Mouse (Mus musculus) frontal cortex, adult (tissue): ENCODE measurements at regions not wholly inside any gene's neighbourhood (a gene's known extent, or its start where the extent isn't known, plus 50 kb on each side); places are given as distances from the start of the nearest gene placed in this dataset.

Source experiments
- ATAC-seq: cut with Nextera tagmentation; 2 replicates; pipeline ENCODE4 v1.9.2; 2017; ENCODE audit warnings: mild to moderate bottlenecking, moderate library complexity, mixed read lengths; ENCODE audit not compliant: low TSS enrichment

DNA sequence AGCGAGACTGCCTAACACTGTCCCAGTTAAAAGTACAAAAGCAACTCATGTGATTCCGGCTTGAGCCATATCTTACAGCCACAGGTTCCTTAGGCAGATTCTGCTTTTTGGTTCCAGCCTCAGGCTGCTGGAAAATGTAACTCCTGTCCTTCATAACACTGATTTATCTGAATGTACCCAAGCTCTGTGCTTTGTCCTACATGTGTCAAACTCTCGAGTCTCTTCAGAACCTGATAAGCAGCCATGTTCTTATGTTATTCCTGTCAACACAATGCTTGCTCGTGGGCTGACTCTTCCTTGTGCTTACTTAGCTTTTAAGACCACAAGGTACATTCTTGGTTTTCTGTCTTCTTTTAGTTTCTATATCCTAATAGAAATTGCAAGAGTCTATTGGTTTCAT lies 556.3 kb downstream of the Adgrl2 start:
- no peak for ATAC-seq

- ATAC-seq = no peak
These were observed 561.1 kb downstream of the Adgrl2 start for GRCm38 (mm10) chr3:148429012-148429865.

GRCm38 (mm10) chr3:148424089-148424488 lies 566.3 kb downstream of the Adgrl2 start:
- ATAC-seq = no peak

DNA sequence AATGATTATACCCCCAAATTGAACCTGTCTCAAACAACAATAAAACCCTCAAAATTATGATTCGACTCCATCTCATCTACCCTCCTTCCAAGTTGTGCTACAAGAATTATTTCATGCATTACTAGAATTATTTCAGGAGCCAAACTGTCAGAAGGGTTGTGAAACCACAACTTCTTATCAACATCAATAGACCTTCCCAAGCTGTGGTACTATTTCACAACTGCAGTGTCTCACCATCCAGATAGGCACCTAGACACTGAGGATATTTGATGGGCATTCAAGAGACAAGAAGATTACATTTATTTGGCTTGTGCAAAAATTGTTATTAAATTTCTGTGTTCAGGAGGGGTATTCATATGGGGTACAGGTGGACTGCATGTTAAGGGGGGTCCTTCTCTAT lies 567.0 kb downstream of the Adgrl2 start:
- ATAC-seq = no peak

DNA sequence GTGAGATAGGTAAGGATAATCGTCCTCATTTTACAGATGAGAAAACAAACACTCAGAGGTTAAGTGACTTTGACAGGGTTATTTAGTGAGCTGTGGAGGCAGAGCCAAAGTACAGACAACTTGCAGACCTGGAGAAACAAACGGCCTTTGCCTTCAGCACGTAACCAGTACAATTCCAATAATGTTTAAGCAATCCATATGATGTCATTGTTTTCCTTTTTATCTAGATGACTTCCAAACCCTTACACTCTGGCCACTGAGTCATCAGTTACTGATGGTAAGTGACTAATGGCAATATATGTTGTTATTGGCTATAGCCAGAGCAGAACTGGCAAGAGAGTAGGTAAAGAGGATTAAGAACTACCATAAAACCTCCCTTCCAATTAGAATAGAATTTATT lies 567.6 kb downstream of the Adgrl2 start:
- ATAC-seq = no peak

DNA sequence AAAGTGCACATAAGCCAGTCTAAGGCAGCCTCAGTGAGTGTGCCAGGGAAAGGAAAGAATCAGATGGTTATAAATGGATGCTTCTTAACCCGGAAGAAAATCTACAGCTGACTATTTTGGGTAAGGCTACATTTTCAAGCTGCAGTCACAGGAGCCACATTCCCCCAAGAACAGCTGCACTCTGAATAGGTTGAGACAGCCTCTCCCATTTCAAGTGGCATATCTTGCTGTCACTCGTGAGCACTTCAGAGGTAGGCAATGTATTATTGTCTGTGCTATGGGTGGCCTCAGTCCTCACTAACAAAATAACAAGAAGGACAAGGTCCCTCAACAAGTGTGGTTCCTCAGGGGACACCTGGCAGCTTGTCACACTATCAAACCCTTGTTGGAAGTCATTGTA lies 568.1 kb downstream of the Adgrl2 start:
- ATAC-seq = no peak

- ATAC-seq = no peak
These were observed 570.1 kb downstream of the Adgrl2 start for GRCm38 (mm10) chr3:148420303-148420702.

- ATAC-seq = no peak
These were observed 570.8 kb downstream of the Adgrl2 start for GRCm38 (mm10) chr3:148419462-148420074.

DNA sequence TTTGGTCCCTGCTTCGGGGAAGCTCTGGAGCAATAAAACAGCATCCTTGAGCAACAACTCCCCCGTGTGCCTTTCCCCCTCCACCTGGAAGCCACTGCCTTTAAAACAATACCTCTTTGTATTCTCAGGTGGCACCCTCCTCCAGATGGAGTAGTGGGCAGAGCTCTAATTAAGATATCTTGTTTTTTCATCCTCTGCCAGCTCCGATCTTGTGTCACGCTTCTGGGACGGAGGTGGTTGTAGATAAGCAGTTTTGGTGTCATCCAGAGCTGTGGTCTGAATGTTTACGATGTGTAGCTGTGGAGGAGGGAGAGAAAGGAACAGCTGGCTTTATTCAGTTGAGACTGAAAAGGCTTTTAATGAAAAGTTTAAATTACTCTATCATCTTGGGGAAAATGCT lies 572.3 kb downstream of the Adgrl2 start:
- no peak for ATAC-seq

GRCm38 (mm10) chr3:148415443-148415842 lies 574.9 kb downstream of the Adgrl2 start:
- ATAC-seq = no peak

DNA sequence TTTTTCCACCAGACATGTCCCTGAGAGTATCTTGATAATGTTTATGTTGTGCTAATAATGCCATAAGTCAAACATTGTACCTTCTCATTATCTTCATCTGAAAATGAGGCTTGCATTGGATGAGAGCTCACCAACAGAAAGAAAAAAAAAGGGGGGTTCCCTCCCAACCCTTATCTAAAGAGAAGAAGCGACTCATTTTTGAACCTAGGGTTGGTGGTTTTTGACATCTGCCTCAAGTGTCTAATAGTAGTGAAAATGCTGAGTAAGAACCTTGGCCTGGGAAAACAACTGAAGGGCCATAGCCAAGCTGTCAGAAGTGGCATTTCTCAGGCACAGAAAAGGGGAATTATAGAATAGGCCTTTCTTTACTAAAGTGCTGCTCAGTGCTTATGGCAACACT lies 577.3 kb downstream of the Adgrl2 start:
- ATAC-seq = no peak

DNA sequence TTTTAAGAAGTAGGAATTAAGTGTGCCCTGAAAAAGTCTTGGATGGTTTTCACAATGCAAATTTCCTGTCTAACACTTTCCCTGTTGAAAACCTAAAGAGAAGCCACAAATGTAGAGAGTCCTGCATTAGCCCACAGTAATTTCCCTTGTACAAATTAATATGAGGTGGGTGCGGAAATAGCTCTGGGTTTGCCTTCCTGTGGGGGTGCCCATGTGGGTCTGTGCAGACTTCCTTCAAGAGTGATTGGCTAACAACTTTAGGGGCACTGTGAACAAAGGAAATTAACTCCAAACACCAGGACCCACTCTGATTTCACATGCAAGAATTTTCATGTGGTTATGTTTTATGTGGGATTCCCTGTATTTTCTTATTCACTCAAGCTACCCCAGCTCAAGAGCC lies 578.2 kb downstream of the Adgrl2 start:
- ATAC-seq = no peak

DNA sequence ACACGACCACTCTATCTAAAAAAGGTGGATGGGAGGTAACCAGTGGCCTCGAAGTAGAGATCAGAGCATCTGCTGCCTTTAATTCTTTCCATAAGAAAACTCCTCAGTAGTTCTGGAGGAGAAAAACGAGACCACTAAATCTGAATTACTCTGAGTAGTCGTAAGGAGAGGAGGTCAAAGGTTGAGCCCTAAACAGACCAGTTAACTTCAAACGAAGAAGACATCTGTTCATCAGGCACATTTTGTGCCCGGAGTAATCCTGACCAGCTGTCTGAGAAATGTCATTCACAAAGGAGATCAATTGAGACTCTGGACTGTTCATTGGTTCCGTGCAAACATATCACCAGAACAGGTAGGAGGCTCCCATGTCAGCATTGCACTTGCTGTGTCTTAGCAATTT lies 592.0 kb downstream of the Adgrl2 start:
- no peak for ATAC-seq

DNA sequence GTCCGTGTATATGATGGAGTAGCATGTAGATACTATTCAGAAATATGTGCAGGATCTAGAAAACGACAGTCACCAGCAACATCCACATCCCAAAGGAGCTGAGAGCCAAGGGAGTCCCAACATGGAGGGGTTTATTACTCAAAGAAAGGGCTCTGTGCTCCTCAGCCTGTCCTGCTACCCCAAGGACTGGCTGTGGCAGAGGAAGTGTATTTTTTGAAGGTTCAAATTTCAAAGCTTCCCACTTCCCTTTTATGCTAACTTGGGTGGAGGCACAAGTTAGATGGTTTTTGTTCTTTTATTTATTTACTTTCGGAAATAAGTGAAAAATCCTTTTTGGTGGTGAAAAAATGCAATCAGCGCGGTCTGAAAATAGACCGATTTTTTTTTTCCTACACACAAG lies 602.8 kb downstream of the Adgrl2 start:
- ATAC-seq = no peak

- ATAC-seq = no peak
These were observed 604.6 kb downstream of the Adgrl2 start for GRCm38 (mm10) chr3:148385712-148386111.

DNA sequence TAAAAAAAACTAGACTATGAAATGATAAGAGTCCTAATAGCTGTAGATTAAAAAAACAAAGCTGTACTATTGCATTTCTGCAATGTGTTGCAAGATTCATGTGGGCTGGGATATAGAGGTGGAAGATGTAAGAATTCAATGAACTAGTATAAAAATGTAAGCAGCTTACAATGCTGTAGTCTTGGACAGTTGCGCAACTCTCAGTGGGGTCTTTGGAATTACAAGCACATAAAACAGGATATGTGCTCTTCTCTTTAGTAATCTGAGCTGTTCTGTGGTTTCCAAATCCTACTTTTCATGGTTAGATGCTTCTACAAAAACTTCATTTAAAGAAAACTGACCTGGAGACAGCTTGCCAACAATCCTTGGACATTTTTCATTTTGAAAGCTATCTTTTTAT lies 609.3 kb downstream of the Adgrl2 start:
- no peak for ATAC-seq

GRCm38 (mm10) chr3:148363331-148363730 lies 627.0 kb downstream of the Adgrl2 start:
- ATAC-seq = peak; percentile 38; the same call in 1 of the 2 replicates

- no peak for ATAC-seq
These were observed 627.9 kb downstream of the Adgrl2 start for GRCm38 (mm10) chr3:148362453-148362864.

DNA sequence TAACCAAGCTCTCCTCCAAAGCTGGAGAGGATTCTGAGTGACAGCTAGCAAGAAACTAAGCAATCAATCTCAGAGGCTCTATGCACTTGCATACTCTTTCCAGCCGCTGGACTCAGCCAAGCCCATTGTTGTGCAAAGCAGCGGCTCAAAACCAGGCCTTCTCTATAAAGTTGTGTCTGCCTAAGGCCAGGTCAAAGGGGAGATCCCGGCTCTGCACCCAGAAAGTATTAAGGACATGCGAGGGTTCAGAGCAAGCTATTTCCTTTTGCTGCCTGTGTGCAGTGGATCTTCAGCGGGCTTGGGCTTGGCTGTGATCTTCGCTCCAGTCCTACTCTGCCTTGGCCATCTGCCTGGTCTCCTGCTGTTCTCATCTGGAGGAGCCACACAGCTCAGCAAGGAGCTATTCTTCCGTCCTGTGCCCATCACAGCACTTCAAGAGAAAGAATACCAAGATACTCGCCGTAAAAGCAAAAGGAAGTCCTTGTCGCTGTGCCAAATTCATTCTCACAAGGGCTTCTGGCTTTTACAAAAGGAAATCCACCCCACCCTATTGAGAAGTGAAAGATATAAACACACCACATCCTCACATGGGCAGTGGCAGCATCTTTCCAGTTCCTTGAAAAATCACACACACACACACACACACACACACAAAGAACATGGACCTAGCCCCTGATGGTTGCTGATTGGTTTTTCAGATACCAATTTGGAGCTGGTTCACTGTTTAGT lies 646.6 kb downstream of the Adgrl2 start:
- ATAC-seq = peak; percentile 65; the same call in 1 of the 2 replicates

GRCm38 (mm10) chr3:148343256-148343632 lies 647.1 kb downstream of the Adgrl2 start:
- no peak for ATAC-seq

GRCm38 (mm10) chr3:148339258-148339657 lies 651.1 kb downstream of the Adgrl2 start:
- ATAC-seq = no peak

DNA sequence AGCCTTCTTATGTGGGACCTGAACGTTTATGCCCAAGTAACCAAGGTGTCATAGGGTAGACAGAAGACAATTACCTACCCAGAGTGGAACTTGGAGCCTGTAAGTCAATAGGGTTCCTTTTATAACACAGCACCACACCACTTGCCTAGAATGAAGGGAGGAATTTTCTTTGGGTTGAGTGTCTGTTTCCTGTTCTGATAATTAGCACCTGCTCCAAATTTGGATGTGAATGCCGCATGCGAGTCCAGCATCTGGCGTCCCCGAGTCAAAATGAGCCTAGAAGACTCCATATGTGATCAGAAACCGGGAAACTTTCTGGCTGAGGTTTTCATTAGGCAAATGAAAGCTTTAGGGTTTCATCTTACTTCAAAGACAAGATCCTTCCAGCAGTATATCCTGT lies 653.7 kb downstream of the Adgrl2 start:
- ATAC-seq = no peak

- no peak for ATAC-seq
These were observed 654.3 kb downstream of the Adgrl2 start for GRCm38 (mm10) chr3:148336091-148336511.
